Mouse (Mus musculus): ENCODE data around the gene Amd1. TPM values are rescaled to one million over a fixed set of nuclear protein-coding genes. Genes with fewer than 3 reads are reported as not detected.
A peak's percentile ranks its signal among the peaks of the same experiment; 100 is the strongest.

Amd1 gene
- total RNA-seq, 1 experiment from 2014 or later = 39.0 TPM

GRCm38 (mm10) chr10:40301181-40302075, 558 bp downstream of the Amd1 start:
- DNase-seq = peak; percentile 64

- peak; percentile 92 for DNase-seq
Observed at GRCm38 (mm10) chr10:40300648-40301171, 1.3 kb downstream of the Amd1 start.

- DNase-seq = no peak
Observed at GRCm38 (mm10) chr10:40292640-40293039, 9.3 kb downstream of the Amd1 start.

GRCm38 (mm10) chr10:40286767-40287166, 15.2 kb downstream of the Amd1 start:
- DNase-seq = no peak

- DNase-seq = no peak
Observed at GRCm38 (mm10) chr10:40285571-40285970, 16.4 kb downstream of the Amd1 start.

GRCm38 (mm10) chr10:40284997-40285396, 17.0 kb downstream of the Amd1 start:
- no peak for DNase-seq

- no peak for DNase-seq
Observed at GRCm38 (mm10) chr10:40284179-40284831, 17.7 kb downstream of the Amd1 start.

GRCm38 (mm10) chr10:40283636-40284035, 18.4 kb downstream of the Amd1 start:
- no peak for DNase-seq

- DNase-seq = no peak
Observed at GRCm38 (mm10) chr10:40281565-40281964, 20.4 kb downstream of the Amd1 start.

- no peak for DNase-seq
Observed at GRCm38 (mm10) chr10:40278317-40278716, 23.7 kb downstream of the Amd1 start.

- DNase-seq = no peak
Observed at GRCm38 (mm10) chr10:40275991-40276390, 26.0 kb downstream of the Amd1 start.

- DNase-seq = peak; percentile 26
Observed at GRCm38 (mm10) chr10:40273938-40274337, 28.0 kb downstream of the Amd1 start.

GRCm38 (mm10) chr10:40271216-40271615, 30.8 kb downstream of the Amd1 start:
- no peak for DNase-seq

- DNase-seq = no peak
Observed at GRCm38 (mm10) chr10:40264920-40265319, 37.1 kb downstream of the Amd1 start.

GRCm38 (mm10) chr10:40263691-40264090, 38.3 kb downstream of the Amd1 start:
- DNase-seq = peak; percentile 75

- no peak for DNase-seq
Observed at GRCm38 (mm10) chr10:40262200-40262599, 39.8 kb downstream of the Amd1 start.

GRCm38 (mm10) chr10:40260305-40260704, 41.7 kb downstream of the Amd1 start:
- DNase-seq = no peak

- DNase-seq = no peak
Observed at GRCm38 (mm10) chr10:40259542-40259941, 42.4 kb downstream of the Amd1 start.

- peak; percentile 51 for DNase-seq
Observed at GRCm38 (mm10) chr10:40258976-40259375, 43.0 kb downstream of the Amd1 start.

- peak; percentile 81 for DNase-seq
Observed at GRCm38 (mm10) chr10:40258401-40258966, 43.5 kb downstream of the Amd1 start.

- peak; percentile 96 for DNase-seq
Observed at GRCm38 (mm10) chr10:40257414-40258255, 44.4 kb downstream of the Amd1 start, which contains the start of gene Gtf3c6. TSS of gene Gtf3c6 (minus strand) at chr10:40258108.

- peak; percentile 72 for DNase-seq
Observed at GRCm38 (mm10) chr10:40256716-40257115, 45.3 kb downstream of the Amd1 start.
